Mouse (Mus musculus) liver, postnatal 0 days (tissue): Measurements from ENCODE around the gene B3galt1.

Source experiments
- CTCF ChIP-seq: sonication (generic); IDR thresholded peaks from 2 replicates; pipeline ENCODE4 v1.5.1; 2016; ENCODE audit warnings: antibody characterized with exemption, low read depth
- EP300 ChIP-seq: IDR thresholded peaks from 2 replicates; pipeline ENCODE4 v1.6.1; 2016; ENCODE audit warnings: antibody characterized with exemption, low read depth, mild to moderate bottlenecking

DNA sequence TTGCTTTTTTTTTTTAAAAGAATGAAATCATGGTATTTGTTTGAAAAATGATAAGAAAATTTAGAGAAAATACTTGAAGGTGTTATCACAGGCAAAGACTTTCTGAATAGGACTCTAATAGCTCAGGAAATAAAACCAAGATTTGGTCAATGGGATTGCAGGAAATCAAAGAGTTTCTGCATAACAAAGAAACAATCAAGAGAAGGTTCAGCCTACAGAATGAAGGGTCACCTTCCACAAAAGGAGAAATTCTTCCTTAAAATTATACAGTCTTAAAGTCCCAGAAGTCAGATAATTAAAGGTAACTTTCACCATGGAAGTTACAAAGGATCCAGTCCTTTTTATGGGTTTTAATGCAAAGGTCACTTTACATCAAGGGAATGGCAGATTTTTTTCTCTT, 24.7 kb downstream of the B3galt1 start:
- TF ChIP-seq CTCF = no peak
- TF ChIP-seq EP300 = no peak
